Mouse (Mus musculus): ENCODE data around the gene Ptpru. TPM values are rescaled to one million over a fixed set of nuclear protein-coding genes. Genes with fewer than 3 reads are reported as not detected.

Ptpru gene
- polyA plus RNA-seq, 1 experiment: 0.55 TPM

DNA sequence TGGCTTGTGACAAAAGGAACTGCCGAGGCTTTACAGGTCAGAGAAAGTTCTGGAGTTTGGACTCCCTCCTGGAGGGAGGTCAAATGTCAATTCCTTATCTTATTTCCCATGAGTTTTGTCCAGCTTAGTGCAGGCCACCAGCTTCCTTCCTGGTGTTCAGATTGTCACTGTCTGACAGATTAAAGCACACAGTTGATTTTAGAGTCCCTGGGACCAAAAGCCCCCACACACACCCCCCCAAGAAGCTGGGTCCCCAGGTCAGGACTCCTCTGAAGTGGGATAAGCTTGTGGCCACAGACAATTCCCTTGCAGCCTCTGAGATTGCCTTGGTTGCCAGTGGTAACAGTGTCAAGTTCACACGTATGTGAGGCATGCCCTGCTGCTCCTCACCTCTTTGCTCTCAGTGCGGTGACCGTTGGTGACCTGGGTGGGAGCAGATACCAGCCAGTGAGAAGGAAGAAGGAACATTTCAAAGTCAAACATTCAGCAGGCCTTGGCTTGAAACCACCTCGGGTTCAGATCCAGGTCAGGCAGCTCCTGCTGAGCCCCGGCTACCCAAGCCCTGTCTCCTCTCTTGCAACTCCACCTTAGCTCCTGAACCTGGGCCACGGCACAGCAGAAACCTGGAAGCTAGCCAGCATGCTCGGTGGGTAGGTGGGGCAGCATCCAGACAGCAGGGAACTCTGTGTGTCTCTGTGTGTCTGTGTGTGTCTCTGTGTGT, 115.8 kb downstream of the Ptpru start:
- no peaks in the 10 kb centered on the region for H3K4me1 ChIP-seq (ENCODE audit: control insufficient read depth, insufficient read depth, low read length)
- no peak overlapping the region for H3K27ac ChIP-seq (ENCODE audit: insufficient read depth, low read depth, low read length)
- no peak overlapping the region for H3K4me3 ChIP-seq (ENCODE audit: insufficient read depth, low read length)
- TF ChIP-seq CTCF (IDR thresholded peaks at IDR 0.05; ENCODE audit: low read depth, low read length) (no peak), POLR2A (IDR thresholded peaks at IDR 0.05; ENCODE audit: borderline replicate concordance, low read depth, low read length) (no peak)

DNA sequence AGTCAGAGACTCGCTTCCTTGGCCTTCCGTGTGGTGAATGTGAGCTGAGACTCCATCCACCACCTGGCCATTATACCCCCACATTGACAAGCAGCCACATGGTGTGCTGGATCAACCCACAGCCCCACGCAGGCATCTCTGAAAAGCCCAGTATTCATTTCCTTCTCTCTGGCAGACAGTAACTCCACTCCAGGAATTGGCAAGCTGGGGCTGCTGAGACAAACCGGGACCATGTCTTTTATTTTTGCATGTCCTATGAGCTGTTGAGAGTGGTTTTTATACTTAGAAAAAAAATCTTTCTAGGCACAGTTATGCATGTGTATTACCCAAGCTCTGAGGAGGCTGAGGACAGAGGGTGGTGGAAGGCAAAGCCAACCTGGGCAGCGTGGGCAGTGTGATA, 118.9 kb downstream of the Ptpru start:
- Histone ChIP-seq H3K4me3 (ENCODE audit: insufficient read depth, low read length) (no peak overlapping the region), H3K27ac (ENCODE audit: insufficient read depth, low read depth, low read length) (no peak overlapping the region), H3K4me1 (ENCODE audit: control insufficient read depth, insufficient read depth, low read length) (no peaks in the 10 kb centered on the region)
- TF ChIP-seq POLR2A (IDR thresholded peaks at IDR 0.05; ENCODE audit: borderline replicate concordance, low read depth, low read length): no peak
- TF ChIP-seq CTCF (IDR thresholded peaks at IDR 0.05; ENCODE audit: low read depth, low read length): no peak

Other genes starting within 250 kb of the Ptpru start
- 17.5 and 24.5 TPM in 2 replicates for gene Mecr, start 5.2 kb upstream of the Ptpru start, polyA plus RNA-seq (2012; ENCODE audit: insufficient read depth, insufficient read length, missing spikeins)
- 51.8 and 56.0 TPM in 2 replicates for gene Srsf4, start 35.3 kb upstream of the Ptpru start, polyA plus RNA-seq (2012; ENCODE audit: insufficient read depth, insufficient read length, missing spikeins)
- gene Tmem200b, start 83.5 kb upstream of the Ptpru start, polyA plus RNA-seq (2012; ENCODE audit: insufficient read depth, insufficient read length, missing spikeins): not detected in 2 replicates
- 0.24 TPM in 1 of 2 replicates, not detected in the other for gene Gm10300, start 236.4 kb upstream of the Ptpru start, polyA plus RNA-seq (2012; ENCODE audit: insufficient read depth, insufficient read length, missing spikeins)
- gene Epb41, start 237.0 kb upstream of the Ptpru start, polyA plus RNA-seq (2012; ENCODE audit: insufficient read depth, insufficient read length, missing spikeins): 79.8 and 84.7 TPM in 2 replicates

All from bone marrow macrophage, adult 2 months (primary cell).